Mouse (Mus musculus): ENCODE measurements around the gene Col4a6. TPM values are rescaled to one million over a fixed set of nuclear protein-coding genes. Genes with fewer than 3 reads are reported as not detected.

Col4a6 gene
- total and polyA plus RNA-seq, 2 experiments from 2014 or later, result 2.5 to 7.0 TPM

- TF ChIP-seq CTCF (IDR thresholded peaks at IDR 0.05; ENCODE audit: low read depth), result no peak
- H3K4me1 ChIP-seq (ENCODE audit: insufficient read depth, low read length), result no peaks in the 10 kb centered on the region
- no peak overlapping the region for H3K4me3 ChIP-seq (ENCODE audit: low read length)
- H3K9ac ChIP-seq (replicated peaks; ENCODE audit: low read length), result no peak overlapping the region
- H3K4me2 ChIP-seq (ENCODE audit: low read depth, low read length), result no peak overlapping the region
- no peaks in the 10 kb centered on the region for H3K36me3 ChIP-seq (ENCODE audit: insufficient read depth, low read length)
- H3K9me3 ChIP-seq (ENCODE audit: low read length), result no peaks in the 10 kb centered on the region
- H3K27ac ChIP-seq, result no peak overlapping the region
- 91% methylated on average over 2 of the region's 2 CpGs for WGBS
- H3K27me3 ChIP-seq (ENCODE audit: insufficient read depth, low read length), result no peaks in the 10 kb centered on the region
- DNase-seq (ENCODE audit: low spot score) (no peak), ATAC-seq (no peak)
Measured at GRCm38 (mm10) chrX:141276397-141276796, 197.5 kb downstream of the Col4a6 start.

- peak; percentile 1 for DNase-seq (ENCODE audit: low spot score)
- Histone ChIP-seq H3K9me3 (ENCODE audit: low read length) (no peaks in the 10 kb centered on the region), H3K36me3 (ENCODE audit: insufficient read depth, low read length) (no peaks in the 10 kb centered on the region), H3K27me3 (ENCODE audit: insufficient read depth, low read length) (no peaks in the 10 kb centered on the region), H3K27ac (no peak overlapping the region), H3K4me1 (ENCODE audit: insufficient read depth, low read length) (no peaks in the 10 kb centered on the region), H3K4me3 (ENCODE audit: low read length) (no peak overlapping the region), H3K4me2 (ENCODE audit: low read depth, low read length) (no peak overlapping the region), H3K9ac (replicated peaks; ENCODE audit: low read length) (no peak overlapping the region)
- no peak for TF ChIP-seq CTCF (IDR thresholded peaks at IDR 0.05; ENCODE audit: low read depth)
- no peak for ATAC-seq
- WGBS, result 42% methylated on average over 1 of the region's 1 CpGs
Measured at GRCm38 (mm10) chrX:141265986-141266385, 207.9 kb downstream of the Col4a6 start.

- no peaks in the 10 kb centered on the region for H3K4me1 ChIP-seq (ENCODE audit: insufficient read depth, low read length)
- H3K4me2 ChIP-seq (ENCODE audit: low read depth, low read length), result no peak overlapping the region
- no peaks in the 10 kb centered on the region for H3K27me3 ChIP-seq (ENCODE audit: insufficient read depth, low read length)
- WGBS, result 65% methylated on average over 1 of the region's 1 CpGs
- H3K9ac ChIP-seq (replicated peaks; ENCODE audit: low read length), result no peak overlapping the region
- H3K36me3 ChIP-seq (ENCODE audit: insufficient read depth, low read length), result no peaks in the 10 kb centered on the region
- no peaks in the 10 kb centered on the region for H3K9me3 ChIP-seq (ENCODE audit: low read length)
- DNase-seq (ENCODE audit: low spot score) (no peak), ATAC-seq (no peak)
- H3K4me3 ChIP-seq (ENCODE audit: low read length), result no peak overlapping the region
- TF ChIP-seq CTCF (IDR thresholded peaks at IDR 0.05; ENCODE audit: low read depth), result no peak
- H3K27ac ChIP-seq, result no peak overlapping the region
Measured at GRCm38 (mm10) chrX:141249636-141250035, 224.2 kb downstream of the Col4a6 start.

GRCm38 (mm10) chrX:141236564-141237333, 237.1 kb downstream of the Col4a6 start:
- ATAC-seq (peak; percentile 67), DNase-seq (ENCODE audit: low spot score) (peak; percentile 75)
- no peak overlapping the region for H3K4me3 ChIP-seq (ENCODE audit: low read length)
- peak; percentile 72 for TF ChIP-seq CTCF (IDR thresholded peaks at IDR 0.05; ENCODE audit: low read depth)
- H3K27me3 ChIP-seq (ENCODE audit: insufficient read depth, low read length), result no peaks in the 10 kb centered on the region
- H3K4me1 ChIP-seq (ENCODE audit: insufficient read depth, low read length), result no peaks in the 10 kb centered on the region
- H3K36me3 ChIP-seq (ENCODE audit: insufficient read depth, low read length), result no peaks in the 10 kb centered on the region
- H3K9me3 ChIP-seq (ENCODE audit: low read length), result no peaks in the 10 kb centered on the region
- no peak overlapping the region for H3K27ac ChIP-seq
- no peak overlapping the region for H3K9ac ChIP-seq (replicated peaks; ENCODE audit: low read length)
- WGBS, result 70% methylated on average over 2 of the region's 2 CpGs
- H3K4me2 ChIP-seq (ENCODE audit: low read depth, low read length), result no peak overlapping the region

GRCm38 (mm10) chrX:141228169-141228568, 245.7 kb downstream of the Col4a6 start:
- ATAC-seq (no peak), DNase-seq (ENCODE audit: low spot score) (no peak)
- Histone ChIP-seq H3K4me3 (ENCODE audit: low read length) (no peak overlapping the region), H3K27ac (no peak overlapping the region), H3K9ac (replicated peaks; ENCODE audit: low read length) (no peak overlapping the region), H3K27me3 (ENCODE audit: insufficient read depth, low read length) (no peaks in the 10 kb centered on the region; the same call in 1 of the 2 replicates), H3K4me2 (ENCODE audit: low read depth, low read length) (no peak overlapping the region), H3K36me3 (ENCODE audit: insufficient read depth, low read length) (no peaks in the 10 kb centered on the region), H3K9me3 (ENCODE audit: low read length) (no peaks in the 10 kb centered on the region), H3K4me1 (ENCODE audit: insufficient read depth, low read length) (no peaks in the 10 kb centered on the region)
- TF ChIP-seq CTCF (IDR thresholded peaks at IDR 0.05; ENCODE audit: low read depth), result no peak
- WGBS, result 88% methylated on average over 2 of the region's 2 CpGs

DNA sequence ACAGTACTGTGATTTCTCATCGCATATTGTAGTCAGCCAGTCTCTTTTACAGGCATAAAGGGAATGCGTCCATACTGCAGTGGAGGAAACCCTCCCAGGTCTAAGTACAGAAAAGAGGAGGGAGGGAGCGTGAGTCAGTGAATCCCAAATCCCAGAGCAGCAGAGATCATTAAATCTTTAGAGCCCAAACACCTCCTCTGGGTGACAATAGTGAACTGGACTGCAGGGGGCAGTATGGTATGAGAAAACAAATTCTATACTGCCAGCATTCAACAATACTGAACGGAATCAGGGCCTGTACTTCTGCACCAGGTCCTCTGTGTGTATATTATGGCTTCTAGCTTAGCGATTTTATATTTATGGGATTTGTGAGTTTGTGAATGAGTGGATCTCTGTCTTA, 261.1 kb downstream of the Col4a6 start:
- Histone ChIP-seq H3K4me3 (ENCODE audit: low read length) (no peak overlapping the region), H3K36me3 (ENCODE audit: insufficient read depth, low read length) (no peaks in the 10 kb centered on the region), H3K9me3 (ENCODE audit: low read length) (no peaks in the 10 kb centered on the region), H3K4me2 (ENCODE audit: low read depth, low read length) (no peak overlapping the region), H3K4me1 (ENCODE audit: insufficient read depth, low read length) (no peaks in the 10 kb centered on the region), H3K9ac (replicated peaks; ENCODE audit: low read length) (no peak overlapping the region), H3K27ac (no peak overlapping the region), H3K27me3 (ENCODE audit: insufficient read depth, low read length) (no peaks in the 10 kb centered on the region)
- DNase-seq (ENCODE audit: low spot score), result peak; percentile 71
- peak; percentile 70; the same call in 1 of the 2 replicates for ATAC-seq
- WGBS, result 46% methylated on average over 5 of the region's 5 CpGs
- TF ChIP-seq CTCF (IDR thresholded peaks at IDR 0.05; ENCODE audit: low read depth), result peak; percentile 58

GRCm38 (mm10) chrX:141198993-141199392, 274.9 kb downstream of the Col4a6 start:
- Histone ChIP-seq H3K4me1 (ENCODE audit: insufficient read depth, low read length) (no peaks in the 10 kb centered on the region), H3K9me3 (ENCODE audit: low read length) (no peaks in the 10 kb centered on the region), H3K27ac (no peak overlapping the region), H3K4me2 (ENCODE audit: low read depth, low read length) (no peak overlapping the region), H3K36me3 (ENCODE audit: insufficient read depth, low read length) (no peaks in the 10 kb centered on the region), H3K4me3 (ENCODE audit: low read length) (no peak overlapping the region), H3K9ac (replicated peaks; ENCODE audit: low read length) (no peak overlapping the region), H3K27me3 (ENCODE audit: insufficient read depth, low read length) (no peaks in the 10 kb centered on the region)
- WGBS, result 84% methylated on average over 3 of the region's 3 CpGs
- no peak for TF ChIP-seq CTCF (IDR thresholded peaks at IDR 0.05; ENCODE audit: low read depth)
- DNase-seq (ENCODE audit: low spot score) (no peak), ATAC-seq (no peak)
